Mouse (Mus musculus) embryonic facial prominence, embryonic 11.5 days (tissue): ENCODE measurements at regions not wholly inside any gene's neighbourhood (a gene's known extent, or its start where the extent isn't known, plus 50 kb on each side); places are given as distances from the start of the nearest gene placed in this dataset.
A peak's percentile ranks its signal among the peaks of the same experiment; 100 is the strongest.

Experiments used
- ATAC-seq: fragments of 200-750 bp; cut with Nextera tagmentation; replicated peaks from 2 replicates; pipeline ENCODE4 v1.8.0; 2017; ENCODE audit warnings: low read depth; ENCODE audit not compliant: insufficient number of reproducible peaks, low FRiP score, low TSS enrichment
- DNase-seq: peaks from one replicate; pipeline ENCODE4 v3.0.0-alpha.2; 2015; ENCODE audit warnings: low spot score
- H3K27ac ChIP-seq: fragments of 300-500 bp; sonication (generic); replicated peaks from 2 replicates; pipeline ENCODE4 v1.5.1; 2014; ENCODE audit warnings: mild to moderate bottlenecking, low read depth, low read length, control low read depth
- H3K27me3 ChIP-seq: fragments of 300-500 bp; sonication (generic); 2 replicates; pipeline ENCODE4 v1.6.1; 2014; ENCODE audit warnings: mild to moderate bottlenecking, low read length, moderate library complexity, mixed read lengths; ENCODE audit not compliant: control insufficient read depth, insufficient read depth
- H3K36me3 ChIP-seq: fragments of 300-500 bp; sonication (generic); replicated peaks from 2 replicates; pipeline ENCODE4 v1.6.1; 2014; ENCODE audit warnings: low read depth, mild to moderate bottlenecking, low read length, moderate library complexity, mixed read lengths; ENCODE audit not compliant: control insufficient read depth, insufficient read depth
- H3K4me1 ChIP-seq: fragments of 300-500 bp; sonication (generic); 2 replicates; pipeline ENCODE4 v1.6.1; 2014; ENCODE audit warnings: low read length, mixed read lengths; ENCODE audit not compliant: control insufficient read depth, insufficient read depth
- H3K4me2 ChIP-seq: fragments of 300-500 bp; sonication (generic); 2 replicates; pipeline ENCODE4 v1.6.1; 2014; ENCODE audit warnings: low read depth, mild to moderate bottlenecking, control low read depth, low read length, moderate library complexity
- H3K4me3 ChIP-seq: fragments of 300-500 bp; sonication (generic); 2 replicates; pipeline ENCODE4 v1.5.1; 2014; ENCODE audit warnings: low read depth, low read length, control low read depth
- H3K9ac ChIP-seq: fragments of 300-500 bp; sonication (generic); replicated peaks from 2 replicates; pipeline ENCODE4 v1.6.1; 2014; ENCODE audit warnings: mild to moderate bottlenecking, control low read depth, low read length
- H3K9me3 ChIP-seq: fragments of 300-500 bp; sonication (generic); replicated peaks from 2 replicates; pipeline ENCODE4 v1.6.1; 2016; ENCODE audit warnings: mild to moderate bottlenecking, low read length, inconsistent platforms, mixed read lengths; ENCODE audit not compliant: control insufficient read depth
- whole genome bisulfite sequencing: fragments of 180-500 bp; shearing (Covaris S2); extraction: QIAGEN DNeasy Blood & Tissue Kit; methylation state at CpG from one replicate; pipeline ENCODE4 v1.1.7; 2014; 5-methylcytosine and 5-hydroxymethylcytosine counted together

- Histone ChIP-seq H3K27ac (no peak overlapping the region), H3K36me3 (no peaks in the 10 kb centered on the region), H3K9ac (no peak overlapping the region), H3K27me3 (no peaks in the 10 kb centered on the region), H3K4me1 (no peaks in the 10 kb centered on the region), H3K4me3 (no peak overlapping the region), H3K4me2 (no peak overlapping the region), H3K9me3 (no peaks in the 10 kb centered on the region)
- ATAC-seq (peak; percentile 81; the same call in 1 of the 2 replicates), DNase-seq (no peak)
- 70% methylated on average over 11 of the region's 11 CpGs for WGBS
Measured at GRCm38 (mm10) chr6:67130540-67131301, 93.5 kb upstream of the Gadd45a start.

- Histone ChIP-seq H3K4me1 (no peaks in the 10 kb centered on the region), H3K27me3 (no peaks in the 10 kb centered on the region), H3K4me2 (no peak overlapping the region), H3K27ac (no peak overlapping the region), H3K9me3 (no peaks in the 10 kb centered on the region), H3K9ac (no peak overlapping the region), H3K4me3 (no peak overlapping the region), H3K36me3 (no peaks in the 10 kb centered on the region)
- DNase-seq (no peak), ATAC-seq (no peak)
- 90% methylated on average over 10 of the region's 10 CpGs for WGBS
Measured at GRCm38 (mm10) chr6:67129626-67130025, 92.4 kb upstream of the Gadd45a start.

- 62% methylated on average over 16 of the region's 16 CpGs for WGBS
- Histone ChIP-seq H3K36me3 (no peaks in the 10 kb centered on the region), H3K4me2 (no peak overlapping the region), H3K9me3 (no peaks in the 10 kb centered on the region), H3K27ac (no peak overlapping the region), H3K27me3 (no peaks in the 10 kb centered on the region), H3K4me1 (no peaks in the 10 kb centered on the region), H3K9ac (no peak overlapping the region), H3K4me3 (no peak overlapping the region)
- ATAC-seq (no peak), DNase-seq (no peak)
Measured at GRCm38 (mm10) chr6:67128503-67129463, 91.5 kb upstream of the Gadd45a start.

- Histone ChIP-seq H3K4me2 (no peak overlapping the region), H3K36me3 (no peaks in the 10 kb centered on the region), H3K4me3 (no peak overlapping the region), H3K4me1 (no peaks in the 10 kb centered on the region), H3K9me3 (no peaks in the 10 kb centered on the region), H3K27me3 (no peaks in the 10 kb centered on the region), H3K27ac (no peak overlapping the region), H3K9ac (no peak overlapping the region)
- ATAC-seq (no peak), DNase-seq (no peak)
- WGBS, result 85% methylated on average over 4 of the region's 4 CpGs
Measured at GRCm38 (mm10) chr6:67127727-67128126, 90.5 kb upstream of the Gadd45a start.

- Histone ChIP-seq H3K27me3 (no peaks in the 10 kb centered on the region), H3K36me3 (no peaks in the 10 kb centered on the region), H3K9ac (no peak overlapping the region), H3K27ac (no peak overlapping the region), H3K9me3 (no peaks in the 10 kb centered on the region), H3K4me2 (no peak overlapping the region), H3K4me1 (no peaks in the 10 kb centered on the region), H3K4me3 (no peak overlapping the region)
- peak; percentile 34; the same call in 1 of the 2 replicates for ATAC-seq
- DNase-seq, result no peak
- WGBS, result 60% methylated on average over 7 of the region's 7 CpGs
Measured at GRCm38 (mm10) chr6:67125715-67126312, 88.6 kb upstream of the Gadd45a start.

- DNase-seq (no peak), ATAC-seq (no peak)
- Histone ChIP-seq H3K27ac (no peak overlapping the region), H3K4me1 (no peaks in the 10 kb centered on the region), H3K9me3 (no peaks in the 10 kb centered on the region), H3K36me3 (no peaks in the 10 kb centered on the region), H3K4me3 (no peak overlapping the region), H3K27me3 (no peaks in the 10 kb centered on the region), H3K9ac (no peak overlapping the region), H3K4me2 (no peak overlapping the region)
- WGBS, result 80% methylated on average over 2 of the region's 2 CpGs
Measured at GRCm38 (mm10) chr6:67124089-67124488, 86.8 kb upstream of the Gadd45a start.

GRCm38 (mm10) chr6:67123071-67123470, 85.8 kb upstream of the Gadd45a start:
- H3K27me3 ChIP-seq, result no peaks in the 10 kb centered on the region
- no peak overlapping the region for H3K27ac ChIP-seq
- H3K4me2 ChIP-seq, result no peak overlapping the region
- no peak overlapping the region for H3K4me3 ChIP-seq
- ATAC-seq, result no peak
- no peak for DNase-seq
- H3K9ac ChIP-seq, result no peak overlapping the region
- H3K9me3 ChIP-seq, result no peaks in the 10 kb centered on the region
- H3K4me1 ChIP-seq, result no peaks in the 10 kb centered on the region
- H3K36me3 ChIP-seq, result no peaks in the 10 kb centered on the region
- 75% methylated on average over 4 of the region's 4 CpGs for WGBS
